Mouse (Mus musculus) CD4-positive, CD25-positive, alpha-beta regulatory T cell, adult 4 months (primary cell): ENCODE data around the gene Myo1b. TPM values are rescaled to one million over a fixed set of nuclear protein-coding genes. Genes with fewer than 3 reads are reported as not detected.

Source experiments
- ATAC-seq: one replicate; pipeline ENCODE4 v1.8.0; 2017
- polyA plus RNA-seq, 2 experiments: library from polyadenylated mRNA; unstranded; fragments of 100-300 nt; shearing (Covaris generic); gene quantifications; one replicate each; pipeline ENCODE4 v1.2.1; 2017

The Myo1b gene
- polyA plus RNA-seq, 2 experiments from 2014 or later, result 0.23 to 1.1 TPM

- no peak for ATAC-seq
These were observed 66.2 kb downstream of the Myo1b start for GRCm38 (mm10) chr1:51849570-51850211.

- ATAC-seq, result no peak
These were observed 70.4 kb downstream of the Myo1b start for GRCm38 (mm10) chr1:51845264-51846036.

- ATAC-seq, result no peak
These were observed 77.8 kb downstream of the Myo1b start for GRCm38 (mm10) chr1:51837845-51838623.

- no peak for ATAC-seq
These were observed 78.6 kb downstream of the Myo1b start for GRCm38 (mm10) chr1:51837311-51837710.

GRCm38 (mm10) chr1:51835795-51836194 is 80.1 kb downstream of the Myo1b start:
- no peak for ATAC-seq

- no peak for ATAC-seq
These were observed 81.8 kb downstream of the Myo1b start for GRCm38 (mm10) chr1:51834072-51834471.

- ATAC-seq, result no peak
These were observed 86.5 kb downstream of the Myo1b start for GRCm38 (mm10) chr1:51829353-51829752.

- ATAC-seq, result no peak
These were observed 93.3 kb downstream of the Myo1b start for GRCm38 (mm10) chr1:51822531-51822930.

- ATAC-seq, result no peak
These were observed 94.0 kb downstream of the Myo1b start for GRCm38 (mm10) chr1:51821701-51822495.

GRCm38 (mm10) chr1:51820520-51820919 is 95.4 kb downstream of the Myo1b start:
- ATAC-seq, result peak; percentile 64

GRCm38 (mm10) chr1:51820013-51820441 is 95.8 kb downstream of the Myo1b start:
- ATAC-seq, result no peak

- ATAC-seq, result no peak
These were observed 100.2 kb downstream of the Myo1b start for GRCm38 (mm10) chr1:51815636-51816035.

- no peak for ATAC-seq
These were observed 100.8 kb downstream of the Myo1b start for GRCm38 (mm10) chr1:51814854-51815630.

GRCm38 (mm10) chr1:51808847-51809246 is 107.0 kb downstream of the Myo1b start:
- no peak for ATAC-seq

GRCm38 (mm10) chr1:51808228-51808627 is 107.6 kb downstream of the Myo1b start:
- ATAC-seq, result no peak

- ATAC-seq, result no peak
These were observed 110.7 kb downstream of the Myo1b start for GRCm38 (mm10) chr1:51805040-51805610.

- ATAC-seq, result no peak
These were observed 111.4 kb downstream of the Myo1b start for GRCm38 (mm10) chr1:51804296-51805039.

GRCm38 (mm10) chr1:51798011-51798471 is 117.8 kb downstream of the Myo1b start:
- ATAC-seq, result no peak

GRCm38 (mm10) chr1:51795586-51796309 is 120.1 kb downstream of the Myo1b start:
- no peak for ATAC-seq

GRCm38 (mm10) chr1:51789269-51789668 is 126.6 kb downstream of the Myo1b start:
- ATAC-seq, result no peak
